Mouse (Mus musculus): Measurements from ENCODE around the gene Itih4. TPM values are rescaled to one million over a fixed set of nuclear protein-coding genes. Genes with fewer than 3 reads are reported as not detected.

Itih4 gene
- polyA plus RNA-seq, 1 experiment from 2014 or later: not detected

- H3K9me3 ChIP-seq (ENCODE audit: low read depth, low read length): no peaks in the 10 kb centered on the region
- WGBS: 85% methylated on average over 8 of the region's 8 CpGs
- DNase-seq (no peak), ATAC-seq (ENCODE audit: insufficient read depth) (no peak)
- no peak for TF ChIP-seq CTCF (IDR thresholded peaks at IDR 0.05; ENCODE audit: low read depth)
- H3K4me3 ChIP-seq (ENCODE audit: low read depth, low read length): no peak overlapping the region
- no peaks in the 10 kb centered on the region for H3K36me3 ChIP-seq (ENCODE audit: insufficient read depth)
- H3K4me1 ChIP-seq (ENCODE audit: insufficient read depth): no peaks in the 10 kb centered on the region
- no peak overlapping the region for H3K4me2 ChIP-seq
- no peak overlapping the region for H3K27ac ChIP-seq (ENCODE audit: low read depth)
- no peak overlapping the region for H3K9ac ChIP-seq
- no peaks in the 10 kb centered on the region for H3K27me3 ChIP-seq (ENCODE audit: insufficient read depth, low read length)
Observed at GRCm38 (mm10) chr14:30911141-30911540, 24.9 kb downstream of the Itih4 start.

- Histone ChIP-seq H3K27me3 (ENCODE audit: insufficient read depth, low read length) (no peaks in the 10 kb centered on the region), H3K4me1 (ENCODE audit: insufficient read depth) (no peaks in the 10 kb centered on the region), H3K4me3 (ENCODE audit: low read depth, low read length) (no peak overlapping the region), H3K36me3 (ENCODE audit: insufficient read depth) (no peaks in the 10 kb centered on the region), H3K27ac (ENCODE audit: low read depth) (no peak overlapping the region), H3K4me2 (no peak overlapping the region), H3K9me3 (ENCODE audit: low read depth, low read length) (no peaks in the 10 kb centered on the region), H3K9ac (no peak overlapping the region)
- WGBS: 72% methylated on average over 8 of the region's 8 CpGs
- DNase-seq (no peak), ATAC-seq (ENCODE audit: insufficient read depth) (no peak)
- no peak for TF ChIP-seq CTCF (IDR thresholded peaks at IDR 0.05; ENCODE audit: low read depth)
Observed at GRCm38 (mm10) chr14:30912641-30913040, 26.4 kb downstream of the Itih4 start.

- DNase-seq: no peak
- Histone ChIP-seq H3K4me1 (ENCODE audit: insufficient read depth) (no peaks in the 10 kb centered on the region), H3K27me3 (ENCODE audit: insufficient read depth, low read length) (no peaks in the 10 kb centered on the region), H3K4me3 (ENCODE audit: low read depth, low read length) (no peak overlapping the region), H3K27ac (ENCODE audit: low read depth) (no peak overlapping the region), H3K4me2 (no peak overlapping the region), H3K9ac (no peak overlapping the region), H3K9me3 (ENCODE audit: low read depth, low read length) (no peaks in the 10 kb centered on the region), H3K36me3 (ENCODE audit: insufficient read depth) (no peaks in the 10 kb centered on the region)
- TF ChIP-seq CTCF (IDR thresholded peaks at IDR 0.05; ENCODE audit: low read depth): no peak
- ATAC-seq (ENCODE audit: insufficient read depth): no peak
- WGBS: 69% methylated on average over 5 of the region's 5 CpGs
Observed at GRCm38 (mm10) chr14:30913404-30913803, 27.1 kb downstream of the Itih4 start.

- 80% methylated on average over 1 of the region's 1 CpGs for WGBS
- TF ChIP-seq CTCF (IDR thresholded peaks at IDR 0.05; ENCODE audit: low read depth): no peak
- no peak overlapping the region for H3K4me3 ChIP-seq (ENCODE audit: low read depth, low read length)
- no peaks in the 10 kb centered on the region for H3K4me1 ChIP-seq (ENCODE audit: insufficient read depth)
- no peaks in the 10 kb centered on the region for H3K27me3 ChIP-seq (ENCODE audit: insufficient read depth, low read length)
- ATAC-seq (ENCODE audit: insufficient read depth) (no peak), DNase-seq (peak; percentile 21)
- no peak overlapping the region for H3K4me2 ChIP-seq
- no peaks in the 10 kb centered on the region for H3K9me3 ChIP-seq (ENCODE audit: low read depth, low read length)
- H3K36me3 ChIP-seq (ENCODE audit: insufficient read depth): no peaks in the 10 kb centered on the region
- H3K27ac ChIP-seq (ENCODE audit: low read depth): no peak overlapping the region
- H3K9ac ChIP-seq: no peak overlapping the region
Observed at GRCm38 (mm10) chr14:30916516-30916915, 30.2 kb downstream of the Itih4 start.

- no peaks in the 10 kb centered on the region for H3K9me3 ChIP-seq (ENCODE audit: low read depth, low read length)
- DNase-seq (no peak), ATAC-seq (ENCODE audit: insufficient read depth) (peak; percentile 68; the same call in 1 of the 2 replicates)
- no peak overlapping the region for H3K4me3 ChIP-seq (ENCODE audit: low read depth, low read length)
- no peak overlapping the region for H3K4me2 ChIP-seq
- no peak overlapping the region for H3K9ac ChIP-seq
- WGBS: 38% methylated on average over 8 of the region's 8 CpGs
- TF ChIP-seq CTCF (IDR thresholded peaks at IDR 0.05; ENCODE audit: low read depth): no peak
- H3K36me3 ChIP-seq (ENCODE audit: insufficient read depth): no peaks in the 10 kb centered on the region
- 0 out of 2 replicates have a peak overlapping the region, but pooled peaks have one; percentile 33 for H3K27ac ChIP-seq (ENCODE audit: low read depth)
- peaks cover 4% of the 10 kb centered on the region; the same call in 1 of the 2 replicates for H3K4me1 ChIP-seq (ENCODE audit: insufficient read depth)
- H3K27me3 ChIP-seq (ENCODE audit: insufficient read depth, low read length): no peaks in the 10 kb centered on the region
Observed at GRCm38 (mm10) chr14:30922053-30922670, 35.9 kb downstream of the Itih4 start.

GRCm38 (mm10) chr14:30923375-30924105 lies 37.3 kb downstream of the Itih4 start, which contains the start of gene Itih3:
TSS of gene Itih3 (minus strand) at chr14:30923760.
- 34% methylated on average over 6 of the region's 6 CpGs for WGBS
- no peaks in the 10 kb centered on the region for H3K27me3 ChIP-seq (ENCODE audit: insufficient read depth, low read length)
- H3K27ac ChIP-seq (ENCODE audit: low read depth): peak within 1 kb of the TSS; percentile 33; the same call in 1 of the 2 replicates
- no peaks in the 10 kb centered on the region for H3K9me3 ChIP-seq (ENCODE audit: low read depth, low read length)
- no peaks in the 10 kb centered on the region for H3K36me3 ChIP-seq (ENCODE audit: insufficient read depth)
- no peak for TF ChIP-seq CTCF (IDR thresholded peaks at IDR 0.05; ENCODE audit: low read depth)
- no peak within 1 kb of the TSS for H3K4me3 ChIP-seq (ENCODE audit: low read depth, low read length)
- H3K4me2 ChIP-seq: no peak within 1 kb of the TSS
- no peak for DNase-seq
- H3K9ac ChIP-seq: no peak within 1 kb of the TSS
- ATAC-seq (ENCODE audit: insufficient read depth): peak; percentile 33; the same call in 1 of the 2 replicates
- H3K4me1 ChIP-seq (ENCODE audit: insufficient read depth): peaks cover 4% of the 10 kb centered on the region; the same call in 1 of the 2 replicates

- Histone ChIP-seq H3K4me2 (no peak overlapping the region), H3K9ac (no peak overlapping the region), H3K27ac (ENCODE audit: low read depth) (no peak overlapping the region), H3K9me3 (ENCODE audit: low read depth, low read length) (no peaks in the 10 kb centered on the region), H3K4me1 (ENCODE audit: insufficient read depth) (peaks cover 4% of the 10 kb centered on the region; the same call in 1 of the 2 replicates), H3K27me3 (ENCODE audit: insufficient read depth, low read length) (no peaks in the 10 kb centered on the region), H3K4me3 (ENCODE audit: low read depth, low read length) (no peak overlapping the region), H3K36me3 (ENCODE audit: insufficient read depth) (no peaks in the 10 kb centered on the region)
- ATAC-seq (ENCODE audit: insufficient read depth) (no peak), DNase-seq (no peak)
- TF ChIP-seq CTCF (IDR thresholded peaks at IDR 0.05; ENCODE audit: low read depth): no peak
- WGBS: 89% methylated on average over 3 of the region's 3 CpGs
Observed at GRCm38 (mm10) chr14:30925492-30925891, 39.2 kb downstream of the Itih4 start.

All from lung, embryonic 14.5 days (tissue).